Mouse (Mus musculus) G1E-ER4 (cell line): ENCODE measurements around the gene Ciao1. TPM values are rescaled to one million over a fixed set of nuclear protein-coding genes. Genes with fewer than 3 reads are reported as not detected.

ENCODE experiments used
- GATA1 ChIP-seq: IDR thresholded peaks from one replicate; pipeline ENCODE4 v1.8.0; 2012; ENCODE audit warnings: low read length, inconsistent platforms
- polyA plus RNA-seq: library from polyadenylated mRNA; stranded (reverse); fragments of >175 nt; gene quantifications from 2 replicates; pipeline ENCODE4 v1.2.3, GENCODE M21; 2012

Ciao1 gene
- polyA plus RNA-seq: 21.5 and 21.8 TPM in 2 replicates

DNA sequence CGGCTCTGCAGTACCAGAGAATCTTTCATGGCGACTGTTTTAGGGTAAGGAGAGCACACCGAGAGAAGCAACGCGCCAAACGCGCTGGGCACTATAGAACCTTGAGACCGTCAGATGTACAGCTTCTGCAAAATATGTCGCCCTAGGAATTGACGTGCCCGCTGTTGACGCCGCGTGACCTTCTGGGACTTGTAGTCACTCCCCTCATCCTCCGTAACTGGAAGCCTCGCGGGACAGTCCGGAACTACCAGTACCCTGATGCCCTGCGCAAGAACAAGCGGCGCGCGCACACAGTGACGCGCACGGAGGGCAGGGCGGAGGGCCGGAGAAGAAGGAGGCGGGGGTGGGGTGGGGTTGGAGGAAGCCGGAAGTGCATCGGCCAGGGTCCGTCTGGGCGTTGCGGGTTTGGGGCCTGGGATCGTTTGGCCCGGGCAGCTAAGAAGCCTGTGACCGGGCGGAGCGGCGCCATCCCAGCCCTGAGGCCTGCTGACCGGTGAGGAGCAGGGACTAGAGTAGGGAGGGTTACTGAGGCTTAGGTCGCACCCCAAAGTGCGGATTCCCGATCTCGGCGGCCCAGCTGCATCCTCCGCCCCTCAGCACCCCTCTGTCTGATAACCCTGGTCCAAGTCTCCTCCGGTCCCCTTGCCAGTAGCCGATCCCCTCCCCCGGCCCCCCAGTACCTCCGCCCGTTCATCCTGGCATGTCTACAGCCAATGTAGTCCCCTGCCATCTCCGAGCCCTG, at the start of gene Ciao1, which contains the start of gene Tmem127:
TSS of gene Ciao1 (minus strand) at position 225 of the 742 bp plus-strand sequence.
TSS of gene Tmem127 (plus strand) at position 317 of the 742 bp plus-strand sequence.
- no peak for TF ChIP-seq GATA1

DNA sequence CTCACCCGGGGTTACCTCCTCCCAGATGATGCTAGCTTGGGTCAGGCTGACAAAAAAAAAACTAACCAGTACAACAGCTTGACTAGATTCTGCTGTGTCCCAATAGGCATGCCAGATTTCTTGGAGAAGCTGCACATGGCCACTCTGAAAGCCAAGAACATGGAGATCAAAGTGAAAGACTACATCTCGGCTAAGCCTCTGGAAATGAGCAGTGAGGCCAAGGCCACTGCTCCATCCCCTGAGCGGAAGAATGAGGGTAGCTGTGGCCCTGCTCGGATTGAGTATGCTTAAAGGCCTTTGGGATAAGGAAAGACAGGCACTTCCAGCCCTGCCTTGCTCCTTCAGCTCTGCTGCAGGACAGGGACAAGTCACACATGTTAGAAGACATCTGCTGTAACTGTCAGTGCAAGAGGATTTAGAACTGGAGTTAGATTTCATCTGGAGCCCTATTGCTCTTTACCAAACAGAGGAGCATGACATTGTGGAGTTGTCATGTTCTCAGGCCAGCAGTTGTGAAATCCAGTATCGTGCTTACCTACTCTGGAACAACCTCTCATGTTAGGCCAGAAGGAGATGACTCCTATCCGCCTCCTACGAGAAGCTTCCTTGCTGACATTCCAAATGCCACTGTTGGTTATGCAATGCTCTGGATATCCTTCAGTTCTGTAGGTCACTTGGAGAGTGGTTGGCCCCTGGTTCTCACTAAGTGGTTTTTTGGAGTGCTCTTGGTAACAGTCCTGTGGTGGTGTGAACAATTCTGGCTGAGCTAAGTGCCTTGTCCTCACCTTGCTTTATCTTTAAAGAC, 49.6 kb upstream of the Ciao1 start:
- TF ChIP-seq GATA1: no peak

DNA sequence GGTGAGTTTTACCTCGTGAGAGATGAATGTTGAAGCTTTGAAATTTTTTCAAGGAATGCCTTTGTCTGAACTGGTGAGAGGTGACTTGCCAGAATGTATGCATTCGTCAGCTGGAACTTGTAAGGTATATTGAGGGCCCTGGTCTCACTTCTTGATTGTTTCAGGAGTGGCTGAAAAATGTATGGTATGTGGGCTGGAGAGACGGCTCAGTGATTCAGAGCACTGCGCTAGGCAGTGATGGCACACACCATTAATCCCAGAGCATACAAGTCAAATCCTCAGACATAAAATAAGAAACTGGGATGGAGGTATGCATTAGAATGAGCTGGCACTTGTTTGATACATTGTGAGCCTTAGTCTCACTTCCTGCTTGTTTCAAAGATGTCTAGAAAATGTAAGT, 44.6 kb upstream of the Ciao1 start:
- no peak for TF ChIP-seq GATA1

DNA sequence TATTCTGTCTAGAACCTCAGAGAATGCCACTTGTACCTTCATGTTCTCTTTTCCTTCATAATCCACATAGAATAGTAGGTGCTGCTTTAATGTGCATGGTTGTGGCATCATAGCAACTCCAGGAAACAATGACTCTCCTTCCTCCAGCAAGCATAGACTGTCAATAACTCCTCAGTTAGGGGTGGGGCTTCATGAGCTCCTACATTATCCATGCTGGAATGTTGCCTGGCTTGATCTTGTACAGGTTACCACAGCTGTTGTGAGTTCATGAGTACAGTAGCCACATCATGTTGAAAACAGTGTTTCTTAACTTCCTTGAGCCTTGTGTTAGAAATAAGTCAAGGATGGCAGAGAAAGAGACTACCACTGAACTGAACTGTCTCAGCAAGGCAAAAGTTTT, 30.5 kb upstream of the Ciao1 start:
- TF ChIP-seq GATA1: no peak

DNA sequence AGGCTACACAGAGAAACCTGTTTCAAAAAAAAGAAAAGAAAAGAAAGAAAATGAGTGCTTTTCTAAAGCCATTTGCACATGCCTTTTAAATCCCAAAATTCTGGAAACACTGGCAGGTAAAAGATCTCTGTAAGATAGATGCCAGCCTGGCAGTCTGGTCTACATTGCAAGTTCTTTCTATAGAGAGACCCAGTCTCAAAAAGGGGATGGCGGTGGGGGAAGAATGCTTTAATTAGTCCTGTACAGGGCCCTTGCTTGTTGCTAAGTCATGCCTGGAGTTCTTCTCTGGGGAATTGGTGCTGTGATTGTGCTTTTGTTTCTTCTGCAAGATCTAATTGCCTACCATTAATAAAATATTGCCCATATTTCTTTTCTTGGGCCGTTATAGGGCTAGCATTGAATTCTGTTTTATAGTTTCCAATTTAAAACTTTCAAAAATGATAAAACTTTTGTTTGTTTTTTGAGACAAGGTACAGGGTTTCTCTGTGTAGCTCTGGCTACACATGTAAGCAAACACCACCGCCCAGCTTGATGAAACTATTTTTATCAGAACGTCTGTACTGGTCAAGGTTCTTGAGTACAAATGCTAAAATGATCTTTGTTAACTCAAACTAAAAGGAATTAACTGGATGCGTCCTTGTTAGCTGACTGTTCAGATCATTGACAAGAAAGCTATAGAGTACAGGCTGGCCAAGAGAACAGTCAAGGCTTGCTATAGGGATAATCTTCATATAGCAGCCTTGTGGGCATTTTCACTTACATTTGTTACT, 28.1 kb upstream of the Ciao1 start:
- TF ChIP-seq GATA1: no peak

DNA sequence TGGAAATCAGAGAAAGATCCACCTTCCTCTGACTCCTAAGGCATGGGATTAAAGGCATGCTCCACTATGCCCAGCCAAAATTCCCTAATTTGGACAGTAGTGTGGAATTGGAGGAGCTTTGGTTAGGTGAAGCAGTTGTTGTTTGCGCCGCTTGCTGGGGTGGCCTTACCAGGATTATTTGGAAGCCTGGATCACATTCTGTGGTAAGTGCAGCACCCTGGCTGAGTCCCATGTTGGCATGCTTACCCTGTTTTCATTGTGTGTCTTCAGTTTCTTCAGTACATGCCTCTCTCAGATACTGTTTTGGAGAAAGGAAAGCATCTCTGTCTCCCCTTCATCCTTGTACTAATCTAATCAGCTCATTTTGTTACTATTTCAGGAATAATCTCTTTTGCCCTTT, 27.0 kb upstream of the Ciao1 start:
- TF ChIP-seq GATA1: no peak

DNA sequence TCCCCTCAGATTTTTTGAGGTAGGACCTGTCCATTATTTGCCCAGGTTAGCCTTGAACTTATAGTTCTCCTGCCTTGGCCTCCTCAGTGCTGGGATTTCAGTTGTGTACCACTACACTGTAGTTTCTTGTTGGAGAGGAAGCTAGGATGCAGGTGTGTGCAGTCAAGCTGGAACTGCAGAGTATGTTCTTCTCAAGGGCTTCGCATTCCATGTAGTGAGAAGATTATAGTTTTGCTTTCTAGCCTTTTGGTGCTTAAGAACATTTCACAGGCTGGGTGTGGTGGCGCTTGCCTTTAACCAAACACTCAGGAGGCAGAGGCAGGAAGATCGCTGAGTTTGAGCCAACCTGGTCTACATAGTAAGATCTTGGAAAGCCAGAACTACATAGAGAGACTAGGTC, 25.2 kb upstream of the Ciao1 start:
- TF ChIP-seq GATA1: no peak

DNA sequence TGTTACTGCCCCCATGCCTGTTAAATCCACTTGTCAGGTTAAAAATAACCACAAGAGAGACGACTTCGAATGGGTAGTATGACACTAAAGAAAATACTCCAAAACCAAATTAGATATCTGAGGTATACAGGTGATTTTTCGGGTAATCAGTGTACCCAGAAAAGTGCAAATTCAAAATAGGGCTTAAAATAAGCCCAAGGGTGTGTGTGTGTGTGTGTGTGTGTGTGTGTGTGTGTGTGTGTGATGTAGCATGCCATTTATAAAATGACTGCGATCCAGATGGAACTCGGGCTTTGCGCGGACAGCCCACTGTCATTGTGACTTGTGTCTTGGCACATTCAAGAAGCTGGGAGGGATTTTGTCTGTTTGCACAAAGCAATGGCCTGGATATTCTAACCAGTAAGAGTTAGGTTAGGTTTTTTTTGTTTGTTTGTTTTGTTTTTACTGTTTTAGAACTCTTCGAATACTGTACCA, 23.5 kb upstream of the Ciao1 start:
- no peak for TF ChIP-seq GATA1

DNA sequence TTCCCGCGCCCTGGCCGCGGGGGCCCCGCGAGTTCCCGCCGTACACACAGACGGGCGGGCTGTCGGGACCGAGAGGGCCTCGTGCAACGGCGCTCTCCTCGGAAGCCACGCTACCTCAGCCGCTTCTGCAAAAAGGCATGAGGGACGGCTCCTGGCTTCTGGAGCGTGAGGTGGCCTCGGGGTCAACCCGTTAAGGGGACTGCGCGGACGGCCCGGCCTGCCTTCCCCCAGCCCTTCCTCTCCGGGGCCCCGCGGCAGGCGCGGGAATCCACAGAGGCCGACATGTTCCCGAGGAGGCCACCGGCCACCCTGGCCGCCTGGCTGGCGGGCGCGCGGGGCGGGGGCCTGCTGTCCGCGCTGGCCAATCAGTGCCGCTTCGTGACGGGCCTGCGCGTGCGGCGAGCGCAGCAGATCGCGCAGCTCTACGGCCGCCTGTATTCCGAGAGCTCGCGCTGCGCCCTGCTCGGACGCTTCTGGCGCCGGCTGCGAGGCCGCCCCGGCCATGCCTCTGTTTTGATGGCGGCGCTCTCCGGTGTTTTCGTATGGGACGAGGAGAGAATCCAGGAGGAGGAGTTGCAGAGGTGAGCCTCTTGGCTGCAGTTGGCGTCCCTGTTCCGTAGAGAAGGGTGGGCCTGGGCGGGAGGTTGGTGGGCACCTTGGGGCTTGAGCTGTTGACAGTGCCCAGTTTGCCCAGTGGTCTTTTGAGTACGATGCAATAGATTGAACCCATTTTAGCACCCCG, 22.9 kb upstream of the Ciao1 start:
- TF ChIP-seq GATA1: no peak

DNA sequence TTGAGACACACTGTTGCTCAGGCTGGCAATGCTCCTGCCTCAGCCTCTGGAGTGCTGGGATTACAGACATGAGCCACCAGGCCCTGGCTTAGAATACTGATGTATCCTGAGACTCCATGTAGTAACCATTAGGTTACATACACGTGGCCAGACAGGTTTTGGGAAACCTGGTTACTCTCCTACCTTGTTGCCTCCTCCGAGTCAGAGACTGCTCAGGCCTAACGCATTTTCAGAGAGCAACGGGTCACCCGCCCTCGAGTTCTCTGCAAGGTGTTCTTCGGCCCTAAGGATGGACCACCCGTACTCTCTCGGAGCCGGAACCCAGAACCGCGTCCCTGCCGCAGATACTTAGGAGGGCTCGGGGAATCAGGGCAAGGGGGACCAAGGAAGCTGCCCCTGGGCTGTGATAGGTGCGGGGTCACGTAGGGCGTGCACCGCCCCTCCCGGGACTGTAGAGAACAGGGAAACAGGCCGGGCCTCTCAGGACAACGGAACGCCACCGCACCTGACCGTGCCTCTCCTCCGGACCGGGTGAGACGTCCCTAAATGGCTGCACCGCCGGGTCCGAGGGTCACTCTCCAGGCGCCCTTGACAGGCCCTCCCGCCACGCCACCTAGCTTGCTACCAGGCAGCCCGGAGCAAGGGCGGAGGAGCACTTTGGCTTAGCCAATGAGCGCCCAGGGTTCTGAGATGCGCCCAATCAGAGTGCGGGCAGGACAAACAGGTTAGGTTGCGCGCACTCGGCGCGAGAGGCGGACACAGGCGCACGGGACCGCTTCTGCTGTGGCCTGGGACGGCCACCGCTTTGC, 22.1 kb upstream of the Ciao1 start, which contains the start of gene Stard7:
TSS of gene Stard7 (plus strand) at position 728 of the 809 bp plus-strand sequence.
- no peak for TF ChIP-seq GATA1

DNA sequence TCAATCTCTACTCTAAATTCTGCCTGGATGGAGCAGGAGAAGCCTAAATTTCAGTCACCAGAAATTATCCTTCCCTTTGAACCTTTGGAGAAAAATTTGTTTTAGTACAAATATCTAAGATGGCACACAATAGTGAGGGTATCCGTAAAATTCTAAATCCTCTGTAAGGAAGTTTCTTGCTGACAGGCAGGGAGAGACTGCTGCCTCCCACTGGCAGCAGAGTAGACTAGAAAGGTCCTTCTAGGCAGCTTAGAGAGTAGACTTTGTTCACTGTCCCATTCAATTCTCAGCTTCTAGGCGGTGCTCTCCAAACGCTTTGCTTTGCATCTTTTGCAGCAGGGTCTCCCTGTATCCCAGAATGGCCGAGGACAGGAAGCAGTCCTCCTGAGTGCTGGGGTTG, 20.2 kb upstream of the Ciao1 start:
- TF ChIP-seq GATA1: no peak

DNA sequence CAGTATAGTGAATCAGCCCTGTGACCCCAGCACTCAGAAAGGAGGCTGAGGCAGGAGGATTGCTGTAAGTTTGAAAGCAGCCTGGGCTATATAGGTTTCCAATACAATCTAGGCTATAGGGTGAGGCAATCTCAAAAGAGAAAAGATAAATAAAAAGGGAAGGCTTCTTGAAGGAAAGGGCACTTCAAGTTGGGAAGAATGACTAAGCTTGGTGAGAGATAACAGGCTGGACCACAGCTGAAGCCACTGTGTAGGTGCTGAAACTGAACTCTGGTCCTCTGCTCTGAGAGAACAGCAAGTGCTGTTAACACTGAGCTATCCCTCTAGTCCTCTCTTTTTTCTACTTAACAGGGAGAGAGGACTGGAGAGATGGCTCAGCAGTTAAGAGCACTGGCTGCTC, 14.9 kb upstream of the Ciao1 start:
- no peak for TF ChIP-seq GATA1

DNA sequence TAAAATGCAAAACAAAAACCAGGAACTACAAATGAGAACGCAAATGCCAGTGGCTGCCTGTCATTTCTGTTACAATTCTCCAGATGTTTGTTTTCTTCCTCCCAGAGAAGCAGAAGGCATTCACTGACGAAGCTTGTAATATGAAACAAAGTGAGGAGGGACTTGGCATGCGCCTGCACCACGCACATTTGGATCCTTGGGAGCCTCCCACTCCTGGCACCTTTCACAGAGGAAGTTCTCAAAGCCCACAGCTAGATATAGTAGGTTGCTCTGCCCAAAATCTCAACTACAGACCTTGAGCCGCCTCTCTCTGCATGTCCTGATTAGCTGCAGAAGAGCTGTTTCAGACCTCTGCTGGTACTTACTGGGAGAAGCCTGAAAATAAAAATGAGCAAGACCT, 11.7 kb upstream of the Ciao1 start:
- TF ChIP-seq GATA1: no peak

DNA sequence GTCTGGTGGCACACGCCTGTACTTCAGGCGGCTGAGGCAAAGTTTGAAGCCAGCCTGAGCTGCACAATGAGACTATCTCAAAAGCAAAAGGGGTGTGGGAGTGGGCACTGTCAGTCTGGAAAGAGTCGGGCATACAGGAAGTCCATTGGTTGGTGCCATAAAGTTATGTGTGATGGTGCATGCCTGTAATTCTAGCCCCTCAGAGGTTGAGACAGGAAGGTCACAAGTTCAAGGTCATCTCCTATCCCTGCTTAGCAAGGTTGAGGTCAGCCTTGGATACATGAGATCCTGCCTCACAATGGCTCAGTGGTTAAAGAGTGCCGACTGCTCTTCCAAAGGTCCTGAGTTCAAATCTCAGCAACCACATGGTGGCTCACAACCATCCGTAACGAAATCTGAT, 7.7 kb upstream of the Ciao1 start:
- no peak for TF ChIP-seq GATA1

DNA sequence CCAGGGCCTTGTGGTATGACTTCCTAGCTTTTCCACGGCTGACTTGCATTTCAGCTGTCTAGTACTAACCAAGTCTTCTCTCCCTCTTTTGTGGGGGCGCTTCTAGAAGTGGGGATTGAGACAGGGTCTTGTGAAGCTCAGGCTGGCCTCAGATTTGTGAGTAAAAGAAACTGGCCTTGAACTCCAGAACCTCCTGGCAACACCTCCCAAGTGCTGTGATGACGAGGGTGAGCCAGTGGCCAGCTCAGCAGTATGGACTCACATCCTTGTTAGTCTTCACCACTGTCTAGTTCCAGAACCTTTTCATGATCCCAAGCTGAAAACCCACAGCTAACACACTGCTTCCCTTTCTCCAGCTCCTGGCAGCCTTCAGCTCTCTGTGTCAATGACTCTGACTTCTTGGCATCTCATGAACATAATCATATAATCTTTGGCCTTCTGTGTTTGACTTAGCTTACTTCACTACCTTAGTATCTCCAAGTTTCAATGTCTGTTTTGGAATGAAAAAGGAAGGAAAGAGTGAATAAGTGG, 7.1 kb upstream of the Ciao1 start:
- TF ChIP-seq GATA1: no peak
